Mouse (Mus musculus): ENCODE data around the gene Vopp1.
"Not testable (repeated sequence)": the region's sequence is repeated elsewhere in the genome, so short reads cannot be mapped to it uniquely, and the experiment has no call there.

The Vopp1 gene

GRCm38 (mm10) chr6:57824422-57825258 lies at the start of gene Vopp1:
Gene Vopp1 (minus strand): TSS chr6:57825159.
- peak; percentile 84 for DNase-seq (ENCODE audit: inconsistent ontology term)

- peak; percentile 33 for DNase-seq (ENCODE audit: inconsistent ontology term)
Measured at GRCm38 (mm10) chr6:57859043-57860042, 34.4 kb upstream of the Vopp1 start.

- DNase-seq (ENCODE audit: inconsistent ontology term) = not testable (repeated sequence)
Measured at GRCm38 (mm10) chr6:57851177-57851576, 26.2 kb upstream of the Vopp1 start.

GRCm38 (mm10) chr6:57850286-57850685 lies 25.3 kb upstream of the Vopp1 start, which contains the start of gene Vmn1r21:
Gene Vmn1r21 (minus strand): TSS chr6:57850343.
- DNase-seq (ENCODE audit: inconsistent ontology term) = no peak

GRCm38 (mm10) chr6:57839693-57840408 lies 14.9 kb upstream of the Vopp1 start:
- peak; percentile 59 for DNase-seq (ENCODE audit: inconsistent ontology term)

GRCm38 (mm10) chr6:57825259-57825715 lies 328 bp upstream of the Vopp1 start:
- no peak for DNase-seq (ENCODE audit: inconsistent ontology term)

GRCm38 (mm10) chr6:57823461-57823860 lies 1.5 kb downstream of the Vopp1 start:
- no peak for DNase-seq (ENCODE audit: inconsistent ontology term)

- DNase-seq (ENCODE audit: inconsistent ontology term) = peak; percentile 52
Measured at GRCm38 (mm10) chr6:57822648-57823410, 2.1 kb downstream of the Vopp1 start.

- DNase-seq (ENCODE audit: inconsistent ontology term) = no peak
Measured at GRCm38 (mm10) chr6:57814436-57814940, 10.5 kb downstream of the Vopp1 start.

GRCm38 (mm10) chr6:57811748-57812730 lies 12.9 kb downstream of the Vopp1 start:
- peak; percentile 70 for DNase-seq (ENCODE audit: inconsistent ontology term)

GRCm38 (mm10) chr6:57805218-57806069 lies 19.5 kb downstream of the Vopp1 start:
- DNase-seq (ENCODE audit: inconsistent ontology term) = no peak

- no peak for DNase-seq (ENCODE audit: inconsistent ontology term)
Measured at GRCm38 (mm10) chr6:57803130-57803529, 21.8 kb downstream of the Vopp1 start.

- no peak for DNase-seq (ENCODE audit: inconsistent ontology term)
Measured at GRCm38 (mm10) chr6:57798986-57799385, 26.0 kb downstream of the Vopp1 start.

GRCm38 (mm10) chr6:57796853-57797423 lies 28.0 kb downstream of the Vopp1 start:
- DNase-seq (ENCODE audit: inconsistent ontology term) = no peak

- no peak for DNase-seq (ENCODE audit: inconsistent ontology term)
Measured at GRCm38 (mm10) chr6:57795835-57796234, 29.1 kb downstream of the Vopp1 start.

GRCm38 (mm10) chr6:57792821-57793220 lies 32.1 kb downstream of the Vopp1 start:
- DNase-seq (ENCODE audit: inconsistent ontology term) = not testable (repeated sequence)

GRCm38 (mm10) chr6:57790542-57790941 lies 34.4 kb downstream of the Vopp1 start:
- DNase-seq (ENCODE audit: inconsistent ontology term) = no peak

- DNase-seq (ENCODE audit: inconsistent ontology term) = no peak
Measured at GRCm38 (mm10) chr6:57787376-57787775, 37.6 kb downstream of the Vopp1 start.

All from Muller cell, postnatal 12 days (primary cell).